Mouse (Mus musculus) thymus, postnatal 10 days (tissue): ENCODE measurements around the gene Snx20.

Experiments used
- DNase-seq, 2 experiments: peaks; one replicate each; pipeline ENCODE4 v3.0.0; 2021; ENCODE audit warnings: low spot score in 2 of 2

Gene Snx20

DNA sequence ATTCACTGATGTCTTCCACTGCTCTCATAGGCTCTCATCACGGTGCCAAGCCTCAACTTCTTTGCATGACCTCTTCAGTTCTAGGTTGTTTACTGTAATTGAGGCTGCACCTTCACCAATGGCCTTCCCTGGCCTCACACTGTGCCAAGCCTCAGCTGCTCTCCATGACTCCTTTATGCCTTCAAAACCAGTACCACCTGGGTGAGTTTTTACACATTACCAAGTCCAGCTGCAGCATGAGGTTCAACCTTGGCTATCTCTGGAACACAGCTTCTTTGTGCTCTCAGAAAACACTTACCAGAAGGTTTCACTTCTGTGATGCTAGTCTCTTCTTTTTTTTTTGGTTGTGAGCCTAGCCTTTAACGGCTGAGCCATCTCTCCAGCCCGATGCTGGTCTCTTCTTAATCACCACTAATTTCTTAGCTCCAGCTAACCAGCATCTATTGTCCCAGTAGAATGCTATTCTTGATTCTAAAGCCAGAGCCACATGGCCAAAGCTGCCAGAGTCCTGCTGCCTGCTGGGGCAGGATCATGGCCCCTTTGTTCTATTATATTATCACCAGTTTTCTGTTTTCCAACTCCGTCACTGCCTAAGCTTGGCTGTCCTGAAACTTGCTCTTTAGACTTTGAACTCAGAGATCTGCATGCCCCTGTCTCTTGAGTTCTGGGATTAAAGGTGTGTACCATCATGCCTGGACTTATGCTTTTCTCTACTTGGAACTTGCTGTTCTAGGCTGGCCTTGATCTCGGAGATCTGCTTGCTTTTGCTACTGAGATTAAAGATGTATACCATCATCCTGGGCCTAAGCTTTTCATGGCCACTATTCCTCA, 7.0 kb upstream of the Snx20 start:
- no peak for DNase-seq

DNA sequence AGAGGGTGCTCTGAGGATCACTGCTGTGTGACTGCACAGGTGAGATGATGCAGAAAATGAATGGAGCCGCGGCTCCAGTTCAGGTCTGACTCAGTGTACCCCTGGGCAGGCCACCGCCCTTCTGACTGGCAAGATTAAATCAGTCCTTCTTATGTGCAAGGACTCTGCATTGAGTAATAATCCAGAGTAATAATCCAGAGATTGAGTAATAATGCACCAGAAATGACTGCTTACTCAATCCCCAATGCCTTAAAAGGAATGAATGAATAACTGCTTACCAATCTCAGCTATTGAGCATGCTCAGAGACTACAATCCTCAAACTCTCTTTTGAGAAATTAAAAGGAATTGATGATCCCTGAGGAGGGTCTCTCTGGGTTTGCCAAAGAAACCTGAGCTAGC, 3.0 kb upstream of the Snx20 start:
- no peak for DNase-seq

DNA sequence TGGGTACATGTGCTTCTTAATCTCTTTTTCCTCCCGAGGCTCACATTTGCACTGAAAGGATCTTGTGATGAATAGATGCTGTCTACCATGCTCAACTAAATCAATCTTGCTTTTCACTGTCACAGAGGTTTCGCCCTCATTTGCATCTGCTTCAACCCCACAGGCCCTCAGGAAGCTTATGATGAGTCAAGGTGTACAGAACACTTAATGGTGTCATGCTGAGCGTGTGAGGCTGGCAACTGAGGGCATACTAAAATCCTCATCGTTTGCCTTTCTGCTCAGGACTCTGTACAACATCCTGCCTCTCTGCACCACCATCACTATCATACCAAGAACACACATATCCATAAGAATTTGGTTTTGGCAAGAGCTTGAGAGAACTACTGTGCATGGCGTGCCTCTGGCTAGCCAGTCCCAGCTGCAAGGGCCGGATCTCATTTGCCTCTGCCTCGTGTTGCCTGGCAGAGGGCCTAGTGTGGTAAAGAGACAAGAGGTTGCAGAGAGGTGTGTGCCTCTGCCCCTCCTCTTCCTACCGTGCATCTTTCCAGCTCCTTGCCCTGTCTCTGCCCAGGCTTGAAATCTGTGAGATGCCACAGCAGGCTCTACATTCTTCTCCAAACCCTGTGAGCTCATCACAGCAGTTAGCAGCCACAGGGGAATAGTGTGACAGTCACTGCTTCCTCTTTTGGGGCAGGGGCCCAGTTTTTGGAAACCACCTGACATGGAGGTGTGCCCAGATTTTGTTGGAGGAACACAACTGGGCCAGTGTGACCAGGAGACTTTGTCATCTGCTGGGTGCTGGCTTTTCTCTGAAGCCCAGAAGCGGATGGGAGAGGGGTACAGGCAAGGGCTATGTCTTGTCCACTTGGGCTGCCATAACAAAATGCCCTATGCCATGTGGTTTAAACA, 1.4 kb upstream of the Snx20 start:
- no peak for DNase-seq

DNA sequence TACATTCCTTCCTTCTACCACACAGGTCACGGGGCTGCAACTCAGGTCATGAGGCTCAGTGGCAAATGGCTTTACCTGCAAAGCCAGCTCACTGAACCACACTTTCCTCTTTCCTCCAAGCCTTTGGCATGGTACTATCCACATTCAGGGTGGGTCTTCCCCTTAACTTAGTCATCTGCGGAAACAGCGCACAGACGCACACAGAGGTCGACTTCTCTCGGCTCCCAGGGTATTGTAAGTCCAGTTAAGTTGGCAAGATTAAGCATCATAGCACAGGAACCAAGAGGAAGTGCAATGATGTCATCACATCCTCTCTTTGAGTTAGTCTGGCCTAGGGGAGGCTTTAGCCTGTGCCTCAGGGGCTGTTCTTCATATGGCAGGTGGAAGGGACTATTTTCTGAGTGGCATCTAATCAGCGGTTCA, 2.6 kb downstream of the Snx20 start:
- DNase-seq, result no peak

GRCm38 (mm10) chr8:88631081-88631480, 4.8 kb downstream of the Snx20 start:
- DNase-seq, result peak in 1 of 2 experiments; percentile 29

DNA sequence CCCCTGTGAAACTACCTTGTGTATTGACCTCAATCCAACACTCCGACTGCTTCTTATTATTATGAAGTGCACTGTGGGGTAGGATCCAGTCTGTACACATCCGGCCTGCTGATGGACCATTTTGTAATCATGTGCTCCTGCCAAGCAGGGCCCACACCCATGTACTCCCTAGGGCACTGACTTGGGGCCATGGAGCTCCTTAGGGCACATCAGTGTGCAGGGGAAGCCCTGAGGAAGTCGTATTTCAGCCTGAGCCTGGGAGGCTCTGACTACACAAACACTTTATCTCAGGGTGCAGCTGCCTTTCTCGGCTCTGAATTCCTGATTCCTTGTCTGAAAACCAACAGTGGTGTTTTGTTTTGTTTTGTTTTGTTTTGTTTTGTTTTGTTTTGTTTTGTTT, 5.7 kb downstream of the Snx20 start:
- DNase-seq, result no peak

DNA sequence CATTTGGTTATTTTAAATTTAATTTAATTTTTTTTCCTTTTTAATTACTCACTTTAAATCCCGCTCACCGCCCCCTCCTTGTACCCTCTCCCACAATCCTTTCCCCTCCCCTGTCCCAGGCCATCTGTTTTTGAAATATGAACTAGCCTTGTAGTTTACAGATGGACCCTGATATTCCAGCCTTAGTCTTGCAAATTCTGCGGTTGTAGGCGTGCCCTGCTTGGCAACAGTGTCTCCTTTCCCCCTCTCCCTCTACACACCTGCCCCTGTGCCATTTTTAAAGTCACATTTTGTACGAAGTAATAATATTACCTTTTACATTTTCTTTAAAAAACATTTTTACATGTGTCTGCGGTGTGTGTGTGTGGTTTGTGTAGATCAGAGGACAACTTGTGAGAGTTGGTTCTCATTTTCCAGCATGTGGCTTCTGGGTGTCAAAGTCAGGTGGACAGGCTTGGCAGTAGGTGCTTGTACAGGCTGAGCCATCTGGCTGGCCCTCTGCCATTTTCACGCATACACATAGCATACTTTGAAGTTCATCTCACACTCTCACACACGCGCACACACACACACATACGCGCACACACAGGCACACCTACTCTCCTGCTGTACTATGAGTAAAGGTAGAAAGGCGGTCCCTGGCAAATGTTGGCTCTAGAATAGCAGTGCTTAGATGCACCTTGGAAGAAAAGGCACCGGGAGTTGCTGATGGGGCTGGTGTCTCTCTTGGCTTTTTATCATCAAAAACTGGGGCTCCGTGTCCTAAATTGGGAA, 7.7 kb downstream of the Snx20 start:
- DNase-seq, result no peak

GRCm38 (mm10) chr8:88627265-88627991, 8.5 kb downstream of the Snx20 start:
- DNase-seq, result peak; percentile 23 to 50

DNA sequence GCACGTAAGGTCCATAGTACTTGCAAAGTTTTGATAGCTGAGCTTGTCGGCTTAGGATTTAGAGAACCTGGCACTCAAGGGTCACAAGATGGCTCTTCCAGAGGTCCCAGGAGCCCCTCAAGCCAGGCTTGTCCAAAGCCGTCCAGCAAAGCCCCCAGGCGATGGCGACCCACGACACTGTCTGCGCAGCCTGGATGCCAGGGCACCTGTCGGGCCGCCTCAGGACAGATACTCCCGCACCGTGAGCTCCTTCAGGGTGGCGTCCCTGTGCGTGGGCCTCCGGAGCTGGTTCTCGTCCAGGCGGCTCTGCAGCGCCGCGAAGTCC, 9.0 kb downstream of the Snx20 start:
- DNase-seq, result no peak

GRCm38 (mm10) chr8:88626433-88626832, 9.5 kb downstream of the Snx20 start:
- DNase-seq, result no peak

DNA sequence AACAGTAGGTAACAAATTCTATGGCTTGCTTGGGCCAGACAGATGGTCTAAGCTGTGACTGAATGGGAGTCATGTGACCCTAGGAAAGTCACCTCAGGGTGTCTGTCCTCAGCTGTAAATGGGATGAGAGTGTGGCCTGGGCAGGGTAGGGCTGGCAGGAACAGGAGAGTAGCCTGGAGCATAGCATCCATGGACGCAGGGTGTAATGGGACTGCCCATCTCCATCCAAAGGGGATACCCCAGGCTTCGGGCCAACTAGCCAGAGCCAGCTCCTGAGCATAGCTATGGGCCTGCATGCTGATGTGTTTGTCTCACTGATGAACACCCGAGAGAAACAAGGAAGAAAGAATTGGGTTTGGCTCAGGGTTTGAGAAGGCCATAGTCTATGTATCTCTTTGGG, 11.7 kb downstream of the Snx20 start:
- no peak for DNase-seq

GRCm38 (mm10) chr8:88623351-88623750, 12.6 kb downstream of the Snx20 start:
- DNase-seq, result no peak

DNA sequence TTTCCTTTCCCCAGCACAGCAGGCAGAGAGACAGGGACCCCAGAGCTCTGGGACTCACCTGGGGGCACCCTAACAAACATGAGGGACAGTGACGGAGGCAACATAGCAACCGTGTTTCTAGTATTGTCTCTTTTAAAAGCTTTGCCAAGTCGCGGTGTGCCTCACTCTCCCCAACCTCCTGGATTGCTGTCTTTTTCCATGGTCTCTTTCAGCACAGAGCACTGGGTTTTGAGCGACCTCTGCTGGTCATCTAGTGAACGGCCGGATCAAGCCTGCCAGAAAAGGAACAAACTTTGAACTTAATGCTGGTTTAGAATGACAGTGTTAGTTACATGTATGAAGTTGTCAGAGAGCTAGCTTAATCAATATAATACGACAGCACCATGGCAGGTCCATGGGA, 14.5 kb downstream of the Snx20 start:
- DNase-seq, result peak; percentile 31 to 73

- no peak for DNase-seq
Measured at GRCm38 (mm10) chr8:88620931-88621330, 15.0 kb downstream of the Snx20 start.

DNA sequence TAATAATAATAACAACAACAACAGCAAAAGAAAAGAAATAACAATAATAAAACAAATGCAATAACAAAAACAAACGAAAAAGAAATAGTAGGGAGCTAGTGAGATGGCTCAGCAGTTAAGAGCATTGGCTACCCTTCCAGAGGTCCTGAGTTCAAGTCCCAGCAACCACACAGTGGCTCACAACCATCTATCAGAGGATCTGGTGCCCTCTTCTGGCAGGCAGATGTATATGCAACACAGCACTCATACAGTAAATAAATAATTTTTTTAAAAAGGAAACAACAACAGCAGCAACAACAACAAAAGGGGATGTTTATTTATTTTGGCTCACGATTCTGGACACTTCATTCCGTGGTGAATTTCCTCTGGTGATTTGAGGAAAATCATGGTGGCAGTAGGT, 16.4 kb downstream of the Snx20 start:
- DNase-seq, result peak in 1 of 2 experiments; percentile 57

GRCm38 (mm10) chr8:88618612-88619011, 17.3 kb downstream of the Snx20 start:
- DNase-seq, result no peak

DNA sequence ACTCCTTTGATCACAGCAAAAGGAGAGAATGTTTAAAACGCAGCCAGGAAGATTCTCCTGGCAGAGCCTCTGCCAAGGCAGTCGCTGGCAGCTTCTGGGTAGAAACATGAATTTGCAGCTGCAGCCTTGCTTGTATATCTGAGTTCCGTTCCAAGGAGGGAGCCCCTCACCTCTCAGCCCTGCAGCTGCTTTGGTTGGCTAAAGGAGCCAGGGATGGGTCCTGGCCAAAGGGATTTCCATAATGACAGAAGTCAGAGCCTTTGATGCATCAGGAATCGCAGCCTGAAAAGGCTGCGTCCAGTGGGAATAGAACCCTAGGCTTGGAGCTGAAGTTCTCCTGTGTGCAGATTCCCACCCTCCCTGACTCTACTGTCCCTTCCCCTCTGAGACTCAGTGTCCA, 20.9 kb downstream of the Snx20 start:
- DNase-seq, result no peak

DNA sequence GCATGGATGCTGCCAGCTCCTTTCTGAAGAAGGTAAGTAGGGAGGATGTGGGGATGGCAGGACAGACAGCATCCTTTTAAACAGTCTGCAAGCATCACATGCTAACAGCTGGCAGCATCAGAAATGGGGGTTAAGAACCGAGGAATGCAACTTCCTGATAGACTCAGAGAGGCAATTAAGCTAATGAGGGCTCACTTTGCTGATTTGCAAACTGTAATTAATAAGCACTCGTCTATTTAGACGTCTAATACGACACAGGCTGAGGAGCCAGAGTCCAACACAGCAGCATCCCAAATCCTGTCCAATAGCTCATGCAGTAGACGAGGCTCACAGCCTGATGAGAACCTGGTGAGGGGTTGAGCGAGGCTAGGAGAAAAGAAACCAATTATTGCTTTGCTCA, 25.7 kb downstream of the Snx20 start:
- no peak for DNase-seq

- DNase-seq, result no peak
Measured at GRCm38 (mm10) chr8:88609036-88609435, 26.9 kb downstream of the Snx20 start.

DNA sequence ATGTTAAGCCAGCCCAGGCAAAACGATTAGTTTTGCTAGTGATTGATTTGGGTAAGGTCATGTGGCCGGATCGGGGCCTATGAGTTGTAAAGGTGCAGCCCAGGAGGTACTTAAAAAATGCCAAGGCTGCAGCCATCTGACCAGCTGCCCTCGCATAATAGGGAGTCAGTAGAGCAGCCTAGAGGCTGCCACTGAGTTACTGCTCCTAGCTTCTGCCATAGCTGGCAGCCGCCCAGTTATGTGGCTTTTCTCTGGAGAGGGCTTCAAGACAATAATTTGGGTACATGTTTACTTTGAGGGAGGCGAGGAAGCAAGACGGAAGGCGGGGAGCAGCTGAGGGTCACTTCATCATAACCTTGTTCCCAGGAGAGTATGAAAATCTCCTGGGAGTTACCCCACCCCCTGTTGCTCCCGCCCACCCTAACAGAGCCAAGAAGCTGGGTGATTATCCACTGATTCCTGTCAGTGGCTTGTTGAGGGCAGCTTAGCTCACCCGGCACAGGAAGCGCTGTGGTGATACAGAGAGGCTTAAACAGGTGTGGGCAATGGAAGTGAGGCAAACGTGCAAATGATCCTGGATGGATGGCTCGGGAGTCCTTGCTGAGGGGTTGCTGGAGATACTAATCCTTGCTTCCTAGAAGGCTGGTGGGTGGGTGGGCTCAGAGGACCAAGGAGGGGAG, 30.4 kb downstream of the Snx20 start:
- no peak for DNase-seq
